Mouse (Mus musculus) bone marrow, adult 2 months (tissue): ENCODE data around the gene Nufip1.

ENCODE experiments used
- CTCF ChIP-seq: fragments of 200-500 bp; IDR thresholded peaks from 2 replicates; pipeline ENCODE4 v1.5.1; 2011; ENCODE audit warnings: low read length, control low read depth; ENCODE audit not compliant: control insufficient read depth, insufficient read depth
- POLR2A ChIP-seq: fragments of 200-500 bp; IDR thresholded peaks from 2 replicates; pipeline ENCODE4 v1.6.1; 2011; ENCODE audit warnings: low read depth, mild to moderate bottlenecking, control low read depth, low read length, borderline replicate concordance; ENCODE audit not compliant: control insufficient read depth

GRCm38 (mm10) chr14:76074206-76074605 lies 36.5 kb upstream of the Nufip1 start:
- TF ChIP-seq POLR2A: no peak
- TF ChIP-seq CTCF: no peak
